Mouse (Mus musculus): ENCODE measurements around the gene Pak1ip1. TPM values are rescaled to one million over a fixed set of nuclear protein-coding genes. Genes with fewer than 3 reads are reported as not detected.

The Pak1ip1 gene
- polyA plus RNA-seq, 1 experiment from 2014 or later = 68.5 TPM

GRCm38 (mm10) chr13:41015829-41016634 lies 15.2 kb downstream of the Pak1ip1 start, which contains the start of gene Tmem14c:
Gene Tmem14c, plus strand, starts transcription at chr13:41016292.
- Histone ChIP-seq H3K36me3 (peaks cover 72% of the 10 kb centered on the region), H3K4me1 (peaks cover 15% of the 10 kb centered on the region), H3K27me3 (no peaks in the 10 kb centered on the region), H3K27ac (peak within 1 kb of the TSS; percentile 97), H3K9me3 (replicated peaks) (no peaks in the 10 kb centered on the region), H3K9ac (peak within 1 kb of the TSS; percentile 65), H3K4me3 (replicated peaks) (peak within 1 kb of the TSS; percentile 70), H3K4me2 (peak within 1 kb of the TSS; percentile 70)
- under 1% methylated on average over 43 of the region's 43 CpGs for WGBS
- ATAC-seq (replicated peaks; ENCODE audit: low FRiP score) = peak; percentile 99

- peaks cover 72% of the 10 kb centered on the region for H3K36me3 ChIP-seq
- ATAC-seq (replicated peaks; ENCODE audit: low FRiP score) = no peak
- 38% methylated on average over 12 of the region's 12 CpGs for WGBS
- H3K27me3 ChIP-seq = no peaks in the 10 kb centered on the region
- H3K27ac ChIP-seq = peak overlapping the region; percentile 97
- peak overlapping the region; percentile 70 for H3K4me3 ChIP-seq (replicated peaks)
- H3K9ac ChIP-seq = peak overlapping the region; percentile 65
- peaks cover 15% of the 10 kb centered on the region for H3K4me1 ChIP-seq
- H3K4me2 ChIP-seq = peak overlapping the region; percentile 70
- H3K9me3 ChIP-seq (replicated peaks) = no peaks in the 10 kb centered on the region
Observed at GRCm38 (mm10) chr13:41016797-41017405, 16.1 kb downstream of the Pak1ip1 start.

GRCm38 (mm10) chr13:41017832-41018231 lies 17.0 kb downstream of the Pak1ip1 start:
- no peak overlapping the region for H3K9ac ChIP-seq
- no peaks in the 10 kb centered on the region for H3K27me3 ChIP-seq
- no peak overlapping the region for H3K4me3 ChIP-seq (replicated peaks)
- peak overlapping the region; percentile 70; the same call in 1 of the 2 replicates for H3K4me2 ChIP-seq
- peaks cover 72% of the 10 kb centered on the region for H3K36me3 ChIP-seq
- ATAC-seq (replicated peaks; ENCODE audit: low FRiP score) = no peak; the same call in 1 of the 2 replicates
- 76% methylated on average over 4 of the region's 4 CpGs for WGBS
- peaks cover 15% of the 10 kb centered on the region for H3K4me1 ChIP-seq
- no peaks in the 10 kb centered on the region for H3K9me3 ChIP-seq (replicated peaks)
- H3K27ac ChIP-seq = no peak overlapping the region

- no peak overlapping the region for H3K27ac ChIP-seq
- no peak for ATAC-seq (replicated peaks; ENCODE audit: low FRiP score)
- no peak overlapping the region for H3K4me2 ChIP-seq
- H3K4me3 ChIP-seq (replicated peaks) = no peak overlapping the region
- 91% methylated on average over 9 of the region's 9 CpGs for WGBS
- H3K4me1 ChIP-seq = peaks cover 15% of the 10 kb centered on the region
- H3K27me3 ChIP-seq = no peaks in the 10 kb centered on the region
- no peak overlapping the region for H3K9ac ChIP-seq
- no peaks in the 10 kb centered on the region for H3K9me3 ChIP-seq (replicated peaks)
- peaks cover 72% of the 10 kb centered on the region for H3K36me3 ChIP-seq
Observed at GRCm38 (mm10) chr13:41018236-41018635, 17.4 kb downstream of the Pak1ip1 start.

GRCm38 (mm10) chr13:41018756-41019591 lies 18.2 kb downstream of the Pak1ip1 start:
- H3K36me3 ChIP-seq = peaks cover 73% of the 10 kb centered on the region
- H3K4me3 ChIP-seq (replicated peaks) = no peak overlapping the region
- ATAC-seq (replicated peaks; ENCODE audit: low FRiP score) = no peak
- no peaks in the 10 kb centered on the region for H3K9me3 ChIP-seq (replicated peaks)
- no peak overlapping the region for H3K4me2 ChIP-seq
- peaks cover 15% of the 10 kb centered on the region for H3K4me1 ChIP-seq
- no peak overlapping the region for H3K27ac ChIP-seq
- H3K27me3 ChIP-seq = no peaks in the 10 kb centered on the region
- no peak overlapping the region for H3K9ac ChIP-seq
- 95% methylated on average over 13 of the region's 13 CpGs for WGBS

GRCm38 (mm10) chr13:41020494-41020893 lies 19.7 kb downstream of the Pak1ip1 start:
- no peak for ATAC-seq (replicated peaks; ENCODE audit: low FRiP score)
- Histone ChIP-seq H3K27me3 (no peaks in the 10 kb centered on the region), H3K36me3 (peaks cover 65% of the 10 kb centered on the region), H3K4me1 (peaks cover 12% of the 10 kb centered on the region), H3K4me2 (no peak overlapping the region), H3K27ac (no peak overlapping the region), H3K9ac (no peak overlapping the region), H3K4me3 (replicated peaks) (no peak overlapping the region), H3K9me3 (replicated peaks) (no peaks in the 10 kb centered on the region)
- WGBS = 75% methylated on average over 7 of the region's 7 CpGs

- Histone ChIP-seq H3K9me3 (replicated peaks) (no peaks in the 10 kb centered on the region), H3K36me3 (peaks cover 65% of the 10 kb centered on the region), H3K27ac (no peak overlapping the region), H3K4me2 (no peak overlapping the region), H3K27me3 (no peaks in the 10 kb centered on the region), H3K4me3 (replicated peaks) (no peak overlapping the region), H3K9ac (no peak overlapping the region), H3K4me1 (peaks cover 10% of the 10 kb centered on the region)
- 87% methylated on average over 6 of the region's 6 CpGs for WGBS
- ATAC-seq (replicated peaks; ENCODE audit: low FRiP score) = no peak
Observed at GRCm38 (mm10) chr13:41021607-41022006, 20.8 kb downstream of the Pak1ip1 start.

GRCm38 (mm10) chr13:41022099-41022498 lies 21.3 kb downstream of the Pak1ip1 start:
- H3K27ac ChIP-seq = no peak overlapping the region
- no peaks in the 10 kb centered on the region for H3K27me3 ChIP-seq
- WGBS = 90% methylated on average over 13 of the region's 13 CpGs
- no peak overlapping the region for H3K4me3 ChIP-seq (replicated peaks)
- H3K9me3 ChIP-seq (replicated peaks) = no peaks in the 10 kb centered on the region
- no peak for ATAC-seq (replicated peaks; ENCODE audit: low FRiP score)
- no peak overlapping the region for H3K4me2 ChIP-seq
- peaks cover 6% of the 10 kb centered on the region for H3K4me1 ChIP-seq
- no peak overlapping the region for H3K9ac ChIP-seq
- H3K36me3 ChIP-seq = peaks cover 65% of the 10 kb centered on the region

GRCm38 (mm10) chr13:41030098-41030497 lies 29.3 kb downstream of the Pak1ip1 start:
- no peak overlapping the region for H3K4me2 ChIP-seq
- 80% methylated on average over 5 of the region's 5 CpGs for WGBS
- no peaks in the 10 kb centered on the region for H3K27me3 ChIP-seq
- no peaks in the 10 kb centered on the region for H3K4me1 ChIP-seq
- H3K36me3 ChIP-seq = no peaks in the 10 kb centered on the region
- H3K9ac ChIP-seq = no peak overlapping the region
- H3K27ac ChIP-seq = no peak overlapping the region
- ATAC-seq (replicated peaks; ENCODE audit: low FRiP score) = no peak
- H3K4me3 ChIP-seq (replicated peaks) = no peak overlapping the region
- H3K9me3 ChIP-seq (replicated peaks) = no peaks in the 10 kb centered on the region

GRCm38 (mm10) chr13:41042511-41042910 lies 41.7 kb downstream of the Pak1ip1 start:
- Histone ChIP-seq H3K9me3 (replicated peaks) (no peaks in the 10 kb centered on the region), H3K4me3 (replicated peaks) (no peak overlapping the region), H3K27ac (no peak overlapping the region), H3K27me3 (no peaks in the 10 kb centered on the region), H3K4me2 (no peak overlapping the region), H3K36me3 (no peaks in the 10 kb centered on the region), H3K4me1 (no peaks in the 10 kb centered on the region), H3K9ac (no peak overlapping the region)
- no peak for ATAC-seq (replicated peaks; ENCODE audit: low FRiP score)
- 89% methylated on average over 4 of the region's 4 CpGs for WGBS

- no peak overlapping the region for H3K4me2 ChIP-seq
- 96% methylated on average over 8 of the region's 8 CpGs for WGBS
- no peaks in the 10 kb centered on the region for H3K27me3 ChIP-seq
- H3K27ac ChIP-seq = no peak overlapping the region
- H3K36me3 ChIP-seq = no peaks in the 10 kb centered on the region
- H3K4me3 ChIP-seq (replicated peaks) = no peak overlapping the region
- H3K9me3 ChIP-seq (replicated peaks) = no peaks in the 10 kb centered on the region
- no peak for ATAC-seq (replicated peaks; ENCODE audit: low FRiP score)
- no peaks in the 10 kb centered on the region for H3K4me1 ChIP-seq
- H3K9ac ChIP-seq = no peak overlapping the region
Observed at GRCm38 (mm10) chr13:41045901-41046300, 45.1 kb downstream of the Pak1ip1 start.

GRCm38 (mm10) chr13:41047280-41047679 lies 46.5 kb downstream of the Pak1ip1 start:
- no peak overlapping the region for H3K27ac ChIP-seq
- no peak overlapping the region for H3K9ac ChIP-seq
- 85% methylated on average over 6 of the region's 6 CpGs for WGBS
- H3K4me1 ChIP-seq = no peaks in the 10 kb centered on the region
- no peaks in the 10 kb centered on the region for H3K9me3 ChIP-seq (replicated peaks)
- no peak overlapping the region for H3K4me3 ChIP-seq (replicated peaks)
- H3K27me3 ChIP-seq = no peaks in the 10 kb centered on the region
- no peak overlapping the region for H3K4me2 ChIP-seq
- H3K36me3 ChIP-seq = no peaks in the 10 kb centered on the region
- ATAC-seq (replicated peaks; ENCODE audit: low FRiP score) = no peak

All from kidney, embryonic 15.5 days (tissue).